ENCODE assay signal across 9 mouse cellular contexts in the genomic region with DNA sequence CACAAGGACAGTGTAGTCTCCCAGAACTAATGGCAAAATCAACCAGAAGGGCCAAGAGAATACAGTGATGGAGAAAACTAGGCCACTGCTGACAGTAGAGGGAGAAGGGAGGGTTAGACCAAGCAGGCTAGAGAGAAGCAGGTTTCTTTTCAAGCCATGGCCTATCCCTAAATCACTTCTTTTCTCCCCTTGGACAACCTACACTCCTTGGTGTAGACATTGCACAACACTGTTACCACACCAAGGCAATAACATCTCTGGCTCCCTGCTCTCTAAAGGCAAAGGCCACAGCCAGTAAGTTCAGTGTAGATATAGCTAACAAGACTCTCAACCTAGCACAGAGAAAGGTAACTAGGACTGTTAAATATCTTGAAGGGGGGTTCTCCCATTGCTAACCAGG. TPM values are rescaled to one million over a fixed set of nuclear protein-coding genes. Genes with fewer than 3 reads are reported as not detected.
DNase-seq lines count a peak whose midpoint lies in the region; ATAC-seq and TF ChIP-seq lines count a peak whose summit lies in the region.
"Had no signal": no experiment of that assay in that cellular context is flagged by ENCODE, and none has a peak within 500 bp of the region (broad histone marks: within the 10 kb centered on the region; RNA-seq: fewer than 3 reads in every experiment).

No protein-coding gene starts in this region.

- peak overlapping the region; percentile 99 for H3K4me3 ChIP-seq in heart, embryonic 11.5 days (ENCODE audit: low read depth, low read length)
- peak overlapping the region; percentile 92 to 100 (median 93) for H3K4me3 ChIP-seq in CH12.LX (replicated peaks in 1 of 3; ENCODE audit: low read depth in 2 of 3, low read length in 2 of 3, poor library complexity in 1 of 3)
- H3K4me3 ChIP-seq in forebrain, postnatal 0 days (ENCODE audit: low read depth, low read length) = peak overlapping the region; percentile 99; the same call in 1 of the 2 replicates
- peak overlapping the region; percentile 98 for H3K4me3 ChIP-seq in liver, embryonic 15.5 days (replicated peaks)

- H3K9ac ChIP-seq in heart, embryonic 11.5 days (ENCODE audit: low read depth, low read length) = no peak overlapping the region
- peak overlapping the region; percentile 93 for H3K9ac ChIP-seq in CH12.LX (ENCODE audit: insufficient read depth, low read depth)
- H3K9ac ChIP-seq in forebrain, postnatal 0 days = no peak overlapping the region
- peak overlapping the region; percentile 98 for H3K9ac ChIP-seq in liver, embryonic 15.5 days

- no peak for TF ChIP-seq POLR2A in CH12.LX (IDR thresholded peaks at IDR 0.05; ENCODE audit: low read depth, low read length)

- H3K9me3 ChIP-seq in heart, embryonic 11.5 days (replicated peaks; ENCODE audit: control insufficient read depth, low read length) = no peaks in the 10 kb centered on the region
- H3K9me3 ChIP-seq in CH12.LX (replicated peaks; ENCODE audit: low read length) = no peaks in the 10 kb centered on the region
- no peaks in the 10 kb centered on the region for H3K9me3 ChIP-seq in forebrain, postnatal 0 days (ENCODE audit: low read length)
- H3K9me3 ChIP-seq in liver, embryonic 15.5 days (replicated peaks) = no peaks in the 10 kb centered on the region

- TF ChIP-seq RAD21 in CH12.LX (IDR thresholded peaks at IDR 0.05; ENCODE audit: low read depth, low read length) = no peak

- peaks cover 13% of the 10 kb centered on the region for H3K4me1 ChIP-seq in heart, embryonic 11.5 days (ENCODE audit: control insufficient read depth, insufficient read depth, low read length)
- peaks cover 8 to 53% of the 10 kb centered on the region in 2 experiments for H3K4me1 ChIP-seq in CH12.LX (ENCODE audit: control insufficient read depth in 1 of 2, insufficient read depth in 2 of 2)
- H3K4me1 ChIP-seq in forebrain, postnatal 0 days (ENCODE audit: insufficient read depth) = peaks cover 19% of the 10 kb centered on the region
- H3K4me1 ChIP-seq in liver, embryonic 15.5 days (replicated peaks) = peaks cover 46% of the 10 kb centered on the region

- H3K79me2 ChIP-seq in CH12.LX (replicated peaks; ENCODE audit: control insufficient read depth, extremely low read depth, insufficient read depth, poor library complexity, severe bottlenecking) = peaks cover 61% of the 10 kb centered on the region

- TF ChIP-seq EP300 in CH12.LX (IDR thresholded peaks at IDR 0.05; ENCODE audit: low read length) = no peak

- peak overlapping the region; percentile 74 for H3K4me2 ChIP-seq in heart, embryonic 11.5 days
- H3K4me2 ChIP-seq in CH12.LX (ENCODE audit: insufficient read depth, low read depth, poor library complexity, severe bottlenecking) = peak overlapping the region; percentile 84
- H3K4me2 ChIP-seq in forebrain, postnatal 0 days (ENCODE audit: low read depth) = peak overlapping the region; percentile 87
- peak overlapping the region; percentile 68 for H3K4me2 ChIP-seq in liver, embryonic 15.5 days

- H3K36me3 ChIP-seq in heart, embryonic 11.5 days (ENCODE audit: control insufficient read depth, insufficient read depth, low read length) = peaks cover 10% of the 10 kb centered on the region
- peaks cover 30 to 48% of the 10 kb centered on the region in 2 experiments for H3K36me3 ChIP-seq in CH12.LX (replicated peaks in 1 of 2; ENCODE audit: control insufficient read depth in 1 of 2, insufficient read depth in 1 of 2, low read length in 1 of 2)
- peaks cover 27% of the 10 kb centered on the region for H3K36me3 ChIP-seq in forebrain, postnatal 0 days (ENCODE audit: insufficient read depth)
- peaks cover 49% of the 10 kb centered on the region for H3K36me3 ChIP-seq in liver, embryonic 15.5 days (replicated peaks)

- dilution Hi-C loops in CH12.LX (cut with MboI; ENCODE audit: extremely low pct_ligation_motif_present, extremely low pct_unique_long_range_greater_than_20kb, low sequenced_read_pairs) = no loop called here

- H3K27me3 ChIP-seq in heart, embryonic 11.5 days (ENCODE audit: control insufficient read depth, insufficient read depth, low read length) = no peaks in the 10 kb centered on the region
- no peaks in the 10 kb centered on the region for H3K27me3 ChIP-seq in CH12.LX (replicated peaks)
- peaks cover 3% of the 10 kb centered on the region; the same call in 1 of the 2 replicates for H3K27me3 ChIP-seq in forebrain, postnatal 0 days (ENCODE audit: insufficient read depth, low read length)
- no peaks in the 10 kb centered on the region for H3K27me3 ChIP-seq in liver, embryonic 15.5 days

- in situ Hi-C loops in CH12.LX (cut with MboI; ENCODE audit: low pct_ligation_motif_present, low pct_unique_long_range_greater_than_20kb, low sequenced_read_pairs) = no loop called here

- no peak overlapping the region for H3K27ac ChIP-seq in heart, embryonic 11.5 days (ENCODE audit: low read depth, low read length)
- no peak overlapping the region for H3K27ac ChIP-seq in CH12.LX (ENCODE audit: insufficient read depth, low read depth)
- no peak overlapping the region for H3K27ac ChIP-seq in forebrain, postnatal 0 days (ENCODE audit: low read depth, low read length)
- H3K27ac ChIP-seq in liver, embryonic 15.5 days (replicated peaks) = peak overlapping the region; percentile 51

- no peak for TF ChIP-seq CTCF in CH12.LX (conservative IDR thresholded peaks at IDR 0.05 in 1 of 2, IDR thresholded peaks at IDR 0.05 in 1 of 2; ENCODE audit: low read depth in 2 of 2, low read length in 2 of 2)
- TF ChIP-seq CTCF in forebrain, postnatal 0 days (IDR thresholded peaks at IDR 0.05; ENCODE audit: low read depth) = no peak

- ATAC-seq in heart, embryonic 11.5 days (replicated peaks; ENCODE audit: insufficient number of reproducible peaks, low FRiP score, low TSS enrichment) = no peak
- no peak for ATAC-seq in forebrain, postnatal 0 days
- no peak for ATAC-seq in liver, embryonic 15.5 days (ENCODE audit: insufficient read depth)
- ATAC-seq in frontal cortex, adult (ENCODE audit: low TSS enrichment) = no peak
- ATAC-seq: CD4-positive, CD25-positive, alpha-beta regulatory T cell, adult 4 months had no signal

- no peak for DNase-seq in heart, adult 11 months
- no peak for DNase-seq in CH12.LX (ENCODE audit: extremely low read depth)
- no peak for DNase-seq in forebrain, postnatal 0 days
- DNase-seq in adrenal gland, postnatal 36 days = no peak
- DNase-seq in right cerebral cortex, postnatal 36 days (ENCODE audit: low spot score in 2 of 2) = no peak

TF ChIP-seq in CH12.LX, 34 proteins besides CTCF, POLR2A, EP300 and RAD21 (continues in another document):
- TF ChIP-seq POLR2AphosphoS2 (IDR thresholded peaks at IDR 0.05; ENCODE audit: low read depth, low read length) = no peak
- TF ChIP-seq USF2 (conservative IDR thresholded peaks at IDR 0.05; ENCODE audit: low read depth, low read length) = no peak
- TF ChIP-seq MAFK (IDR thresholded peaks at IDR 0.05; ENCODE audit: insufficient replicate concordance, low read length) = no peak

RNA-seq across cellular contexts. Expression of a gene that starts 1.4 kb away (rescaled TPM):
- polyA plus RNA-seq in heart, embryonic 11.5 days (2014; fragmentation: Nextera tagmentation; extraction: Ambion mirVana) = 72.5 and 90.8 TPM in 2 replicates
- 126 and 150 TPM in 2 replicates for total RNA-seq in CH12.LX (2012; rRNA removed)
- 87.9 and 94.6 TPM in 2 replicates for total RNA-seq in CH12.LX (2014; rRNA removed)
- 169 and 174 TPM in 2 replicates for polyA plus RNA-seq in CH12.LX (2012; ENCODE audit: insufficient read length, low read depth)
- total RNA-seq in forebrain, postnatal 0 days (2014; rRNA removed) = 55.2 and 62.6 TPM in 2 replicates
- polyA plus RNA-seq in forebrain, postnatal 0 days (2015; fragmentation: Nextera tagmentation; extraction: Ambion mirVana) = 32.8 TPM in 2 replicates
- polyA plus RNA-seq in liver, embryonic 15.5 days (2015; fragmentation: Nextera tagmentation; extraction: Ambion mirVana) = 58.8 and 62.1 TPM in 2 replicates
- total RNA-seq in adrenal gland, postnatal 36 days (2021) = 100 to 1,000 TPM; 114 to 118 TPM

RNA-seq across cellular contexts. Expression of a gene that starts 8.4 kb away (rescaled TPM):
- 0.15 and 0.31 TPM in 2 replicates for polyA plus RNA-seq in heart, embryonic 11.5 days (2014; fragmentation: Nextera tagmentation; extraction: Ambion mirVana)
- total RNA-seq in CH12.LX (2012; rRNA removed) (7.4 and 8.0 TPM in 2 replicates), CH12.LX (2014; rRNA removed) (6.3 and 7.4 TPM in 2 replicates)
- polyA plus RNA-seq in CH12.LX (2012; ENCODE audit: insufficient read length, low read depth) = 6.5 and 7.6 TPM in 2 replicates
- 4.0 and 4.4 TPM in 2 replicates for total RNA-seq in forebrain, postnatal 0 days (2014; rRNA removed)
- 2.5 and 3.9 TPM in 2 replicates for polyA plus RNA-seq in forebrain, postnatal 0 days (2015; fragmentation: Nextera tagmentation; extraction: Ambion mirVana)
- 2.2 and 2.9 TPM in 2 replicates for polyA plus RNA-seq in liver, embryonic 15.5 days (2015; fragmentation: Nextera tagmentation; extraction: Ambion mirVana)
- under 1 TPM; 0.49 to 0.86 TPM for total RNA-seq in adrenal gland, postnatal 36 days (2021)

RNA-seq across cellular contexts. Expression of a gene that starts 31.5 kb away (rescaled TPM):
- 17.6 and 18.0 TPM in 2 replicates for polyA plus RNA-seq in heart, embryonic 11.5 days (2014; fragmentation: Nextera tagmentation; extraction: Ambion mirVana)
- total RNA-seq in CH12.LX (2012; rRNA removed) (7.3 and 10.0 TPM in 2 replicates), CH12.LX (2014; rRNA removed) (4.1 and 7.0 TPM in 2 replicates)
- 6.9 and 13.5 TPM in 2 replicates for polyA plus RNA-seq in CH12.LX (2012; ENCODE audit: insufficient read length, low read depth)
- total RNA-seq in forebrain, postnatal 0 days (2014; rRNA removed) = 10.1 and 10.5 TPM in 2 replicates
- polyA plus RNA-seq in forebrain, postnatal 0 days (2015; fragmentation: Nextera tagmentation; extraction: Ambion mirVana) = 7.3 and 9.4 TPM in 2 replicates
- polyA plus RNA-seq in liver, embryonic 15.5 days (2015; fragmentation: Nextera tagmentation; extraction: Ambion mirVana) = 28.8 and 33.6 TPM in 2 replicates
- 1 to 10 TPM; 2.9 to 3.0 TPM for total RNA-seq in adrenal gland, postnatal 36 days (2021)

RNA-seq across cellular contexts. Expression of a gene that starts 36.8 kb away (rescaled TPM):
- polyA plus RNA-seq in heart, embryonic 11.5 days (2014; fragmentation: Nextera tagmentation; extraction: Ambion mirVana) = not detected in 2 replicates
- not detected in 2 replicates for total RNA-seq in CH12.LX (2012; rRNA removed)
- total RNA-seq in CH12.LX (2014; rRNA removed) = not detected in 2 replicates
- polyA plus RNA-seq in CH12.LX (2012; ENCODE audit: insufficient read length, low read depth) = not detected in 2 replicates
- total RNA-seq in forebrain, postnatal 0 days (2014; rRNA removed) = 0.95 TPM in 1 of 2 replicates, not detected in the other
- 0.29 TPM in 1 of 2 replicates, not detected in the other for polyA plus RNA-seq in forebrain, postnatal 0 days (2015; fragmentation: Nextera tagmentation; extraction: Ambion mirVana)
- not detected in 2 replicates for polyA plus RNA-seq in liver, embryonic 15.5 days (2015; fragmentation: Nextera tagmentation; extraction: Ambion mirVana)
- not detected for total RNA-seq in adrenal gland, postnatal 36 days (2021)
- polyA plus RNA-seq: CD4-positive, CD25-positive, alpha-beta regulatory T cell, adult 4 months had no signal

RNA-seq across cellular contexts. Expression of a gene that starts 39.4 kb away (rescaled TPM):
- polyA plus RNA-seq in heart, embryonic 11.5 days (2014; fragmentation: Nextera tagmentation; extraction: Ambion mirVana) = 56.3 and 64.3 TPM in 2 replicates
- 68.0 and 72.5 TPM in 2 replicates for total RNA-seq in CH12.LX (2012; rRNA removed)
- total RNA-seq in CH12.LX (2014; rRNA removed) = 44.5 and 45.3 TPM in 2 replicates
- polyA plus RNA-seq in CH12.LX (2012; ENCODE audit: insufficient read length, low read depth) = 41.7 and 56.6 TPM in 2 replicates
- 67.3 and 77.4 TPM in 2 replicates for total RNA-seq in forebrain, postnatal 0 days (2014; rRNA removed)
- 92.3 and 99.4 TPM in 2 replicates for polyA plus RNA-seq in forebrain, postnatal 0 days (2015; fragmentation: Nextera tagmentation; extraction: Ambion mirVana)
- 48.6 and 51.3 TPM in 2 replicates for polyA plus RNA-seq in liver, embryonic 15.5 days (2015; fragmentation: Nextera tagmentation; extraction: Ambion mirVana)
- 10 to 100 TPM; 56.9 to 63.8 TPM for total RNA-seq in adrenal gland, postnatal 36 days (2021)

Comparison
In these comparisons a context has a peak if more than half of its experiments do, and no peak if none do; other contexts are left out.
1. H3K9ac ChIP-seq: peak in CH12.LX (single experiment) and liver, embryonic 15.5 days (single experiment); none in heart, embryonic 11.5 days (single experiment) and forebrain, postnatal 0 days (single experiment).
2. Peak in every context shown above with its lines, with median percentiles within 50 percentile points of each other: H3K4me2 ChIP-seq and H3K4me3 ChIP-seq.